Mouse (Mus musculus): ENCODE data around the gene Alcam. TPM values are rescaled to one million over a fixed set of nuclear protein-coding genes. Genes with fewer than 3 reads are reported as not detected.
A peak's percentile ranks its signal among the peaks of the same experiment; 100 is the strongest.

Alcam gene
- polyA plus RNA-seq, 1 experiment from 2014 or later, result 43.0 TPM

GRCm38 (mm10) chr16:52210844-52211606 lies 242.8 kb downstream of the Alcam start:
- peak; percentile 43; the same call in 1 of the 2 replicates for ATAC-seq (ENCODE audit: low read depth)
- H3K9ac ChIP-seq (ENCODE audit: low read length), result no peak overlapping the region
- H3K36me3 ChIP-seq (ENCODE audit: control insufficient read depth, insufficient read depth, low read length), result no peaks in the 10 kb centered on the region
- H3K4me2 ChIP-seq (ENCODE audit: low read depth, low read length), result no peak overlapping the region
- H3K27ac ChIP-seq (ENCODE audit: low read length), result no peak overlapping the region
- no peak overlapping the region for H3K4me3 ChIP-seq (ENCODE audit: low read length)
- no peaks in the 10 kb centered on the region for H3K27me3 ChIP-seq (ENCODE audit: control insufficient read depth, insufficient read depth, low read depth, low read length)
- 62% methylated on average over 8 of the region's 8 CpGs for WGBS
- H3K4me1 ChIP-seq (replicated peaks; ENCODE audit: control insufficient read depth, insufficient read depth, low read length), result peaks cover 3% of the 10 kb centered on the region; the same call in 1 of the 2 replicates
- H3K9me3 ChIP-seq (ENCODE audit: control insufficient read depth, low read length), result no peaks in the 10 kb centered on the region

GRCm38 (mm10) chr16:52200107-52200506 lies 253.8 kb downstream of the Alcam start:
- Histone ChIP-seq H3K4me3 (ENCODE audit: low read length) (no peak overlapping the region), H3K36me3 (ENCODE audit: control insufficient read depth, insufficient read depth, low read length) (peaks cover 17% of the 10 kb centered on the region), H3K9me3 (ENCODE audit: control insufficient read depth, low read length) (no peaks in the 10 kb centered on the region), H3K9ac (ENCODE audit: low read length) (no peak overlapping the region), H3K4me2 (ENCODE audit: low read depth, low read length) (no peak overlapping the region), H3K27ac (ENCODE audit: low read length) (no peak overlapping the region), H3K27me3 (ENCODE audit: control insufficient read depth, insufficient read depth, low read depth, low read length) (no peaks in the 10 kb centered on the region), H3K4me1 (replicated peaks; ENCODE audit: control insufficient read depth, insufficient read depth, low read length) (peaks cover 3% of the 10 kb centered on the region; the same call in 1 of the 2 replicates)
- no peak for ATAC-seq (ENCODE audit: low read depth)
- 82% methylated on average over 7 of the region's 7 CpGs for WGBS
